Mouse (Mus musculus): ENCODE data around the gene Slain1.
"Not testable (repeated sequence)": the region's sequence is repeated elsewhere in the genome, so short reads cannot be mapped to it uniquely, and the experiment has no call there.

Slain1 gene

GRCm38 (mm10) chr14:103720637-103721355 lies 70.8 kb downstream of the Slain1 start:
- peak; percentile 87 for DNase-seq (ENCODE audit: low read depth, low spot score)

- no peak for DNase-seq (ENCODE audit: low read depth, low spot score)
These were observed 73.3 kb downstream of the Slain1 start for GRCm38 (mm10) chr14:103723314-103723713.

GRCm38 (mm10) chr14:103723841-103724240 lies 73.8 kb downstream of the Slain1 start:
- DNase-seq (ENCODE audit: low read depth, low spot score) = no peak

GRCm38 (mm10) chr14:103728506-103728905 lies 78.5 kb downstream of the Slain1 start:
- peak; percentile 47 for DNase-seq (ENCODE audit: low read depth, low spot score)

- peak; percentile 83 for DNase-seq (ENCODE audit: low read depth, low spot score)
These were observed 79.1 kb downstream of the Slain1 start for GRCm38 (mm10) chr14:103728951-103729725.

- DNase-seq (ENCODE audit: low read depth, low spot score) = no peak
These were observed 79.8 kb downstream of the Slain1 start for GRCm38 (mm10) chr14:103729760-103730367.

GRCm38 (mm10) chr14:103732626-103733025 lies 82.6 kb downstream of the Slain1 start:
- peak; percentile 68 for DNase-seq (ENCODE audit: low read depth, low spot score)

- DNase-seq (ENCODE audit: low read depth, low spot score) = no peak
These were observed 91.2 kb downstream of the Slain1 start for GRCm38 (mm10) chr14:103741216-103741615.

GRCm38 (mm10) chr14:103742150-103742549 lies 92.1 kb downstream of the Slain1 start:
- DNase-seq (ENCODE audit: low read depth, low spot score) = no peak

- no peak for DNase-seq (ENCODE audit: low read depth, low spot score)
These were observed 97.3 kb downstream of the Slain1 start for GRCm38 (mm10) chr14:103747345-103747744.

GRCm38 (mm10) chr14:103750638-103751037 lies 100.6 kb downstream of the Slain1 start:
- DNase-seq (ENCODE audit: low read depth, low spot score) = not testable (repeated sequence)

- DNase-seq (ENCODE audit: low read depth, low spot score) = no peak
These were observed 101.4 kb downstream of the Slain1 start for GRCm38 (mm10) chr14:103751384-103751783.

GRCm38 (mm10) chr14:103752773-103753172 lies 102.7 kb downstream of the Slain1 start:
- DNase-seq (ENCODE audit: low read depth, low spot score) = no peak

GRCm38 (mm10) chr14:103754041-103754440 lies 104.0 kb downstream of the Slain1 start:
- DNase-seq (ENCODE audit: low read depth, low spot score) = no peak

- DNase-seq (ENCODE audit: low read depth, low spot score) = no peak
These were observed 104.4 kb downstream of the Slain1 start for GRCm38 (mm10) chr14:103754465-103754864.
